Mouse (Mus musculus) G1E (cell line): ENCODE results near the gene Grxcr1.

ENCODE experiments used
- CTCF ChIP-seq: IDR thresholded peaks from 2 replicates; pipeline ENCODE4 v1.5.1; 2012; ENCODE audit warnings: low read depth, low read length, inconsistent platforms, mixed read lengths
- GATA1 ChIP-seq: IDR thresholded peaks from 2 replicates; pipeline ENCODE4 v1.6.1; 2012; ENCODE audit warnings: borderline replicate concordance, low read length, inconsistent platforms, mixed read lengths
- TAL1 ChIP-seq: conservative IDR thresholded peaks from 2 replicates; pipeline ENCODE4 v1.6.1; 2012; ENCODE audit warnings: low read depth, low read length, inconsistent platforms, mixed read lengths

DNA sequence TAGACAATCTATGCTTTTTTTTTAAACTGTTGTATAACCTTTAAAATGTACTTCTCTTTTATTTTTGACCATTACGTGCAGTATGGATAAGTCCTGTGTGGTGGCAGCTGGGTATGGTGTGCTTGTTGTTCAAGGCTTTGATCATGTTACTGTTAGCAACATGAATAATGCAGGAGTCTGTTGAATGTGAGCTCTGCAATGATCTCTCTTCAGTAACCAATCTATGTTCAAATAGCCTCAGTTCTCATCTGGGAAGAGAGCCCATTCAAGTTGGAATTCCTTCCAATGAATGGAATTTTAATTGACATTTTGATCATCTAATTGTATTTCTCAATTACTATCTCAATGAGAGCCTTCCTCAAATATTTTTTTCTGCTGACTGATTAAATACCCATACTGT lies 115.2 kb downstream of the Grxcr1 start:
- TF ChIP-seq GATA1: no peak
- TF ChIP-seq CTCF: no peak
- TF ChIP-seq TAL1: no peak
